Mouse (Mus musculus) left cerebral cortex, postnatal 10 days (tissue): ENCODE results near the gene Kcnj9. TPM values are rescaled to one million over a fixed set of nuclear protein-coding genes. Genes with fewer than 3 reads are reported as not detected.
A peak's percentile ranks its signal among the peaks of the same experiment; 100 is the strongest.

Source experiments
- DNase-seq, 2 experiments: peaks; one replicate each; pipeline ENCODE4 v3.0.0; 2021 to 2022; ENCODE audit warnings: low spot score in 2 of 2, mixed read lengths in 1 of 2; ENCODE audit errors: extremely low spot score in 1 of 2
- intact Hi-C: fragments of 180-260 bp; cut with DNase I; formaldehyde crosslinking; loops from one replicate; pipeline ENCODE4 v1.15.1; 2025
- total RNA-seq, 2 experiments: library from RNA; stranded (reverse); gene quantifications; 2 replicates each; pipeline ENCODE4 v1.2.3; 2021

Gene Kcnj9
- total RNA-seq, 2 experiments from 2014 or later: 77.8 to 84.5 TPM

GRCm38 (mm10) chr1:172317946-172318345, 11.2 kb downstream of the Kcnj9 start:
- DNase-seq: peak in 1 of 2 experiments; percentile 45
- intact Hi-C loops: no loop called here

- intact Hi-C loops: no loop called here
- DNase-seq: peak in 1 of 2 experiments; percentile 38
Observed at GRCm38 (mm10) chr1:172317431-172317830, 11.7 kb downstream of the Kcnj9 start.

GRCm38 (mm10) chr1:172314911-172315310, 14.2 kb downstream of the Kcnj9 start:
- intact Hi-C loops: loop anchor here (5.0 kb wide), 2 partner anchors 153 to 268 kb away; no protein-coding TSS in a partner anchor
- DNase-seq: peak; percentile 9 to 44

- intact Hi-C loops: loop anchor here (5.0 kb wide), 2 partner anchors 152 to 267 kb away; no protein-coding TSS in a partner anchor
- peak; percentile 19 to 47 for DNase-seq
Observed at GRCm38 (mm10) chr1:172313613-172314411, 15.3 kb downstream of the Kcnj9 start.

- intact Hi-C loops: loop anchor here (5.0 kb wide), 2 partner anchors 151 to 266 kb away; no protein-coding TSS in a partner anchor
- peak; percentile 62 to 73 for DNase-seq
Observed at GRCm38 (mm10) chr1:172312768-172313561, 16.2 kb downstream of the Kcnj9 start.

GRCm38 (mm10) chr1:172311921-172312767, 17.0 kb downstream of the Kcnj9 start:
- peak; percentile 61 to 93 for DNase-seq
- intact Hi-C loops: loop anchor here (1.0 to 5.0 kb wide), 5 partner anchors 105 to 265 kb away; partner anchors contain the start of genes Dcaf8 and Pea15a

- intact Hi-C loops: loop anchor here (1.0 to 5.0 kb wide), 5 partner anchors 105 to 264 kb away; partner anchors contain the start of genes Dcaf8 and Pea15a
- peak; percentile 48 to 87 for DNase-seq
Observed at GRCm38 (mm10) chr1:172311248-172311906, 17.7 kb downstream of the Kcnj9 start.

- peak; percentile 93 for DNase-seq
- intact Hi-C loops: loop anchor here (2.0 to 5.0 kb wide), 4 partner anchors 103 to 263 kb away; partner anchors contain the start of genes Dcaf8 and Pea15a
Observed at GRCm38 (mm10) chr1:172309699-172310398, 19.3 kb downstream of the Kcnj9 start.

GRCm38 (mm10) chr1:172308409-172308808, 20.7 kb downstream of the Kcnj9 start:
- intact Hi-C loops: no loop called here
- DNase-seq: peak in 1 of 2 experiments; percentile 61

- peak in 1 of 2 experiments; percentile 14 for DNase-seq
- intact Hi-C loops: no loop called here
Observed at GRCm38 (mm10) chr1:172307936-172308335, 21.2 kb downstream of the Kcnj9 start.

- peak in 1 of 2 experiments; percentile 8 for DNase-seq
- intact Hi-C loops: no loop called here
Observed at GRCm38 (mm10) chr1:172306885-172307284, 22.2 kb downstream of the Kcnj9 start.

- DNase-seq: no peak
- intact Hi-C loops: no loop called here
Observed at GRCm38 (mm10) chr1:172306196-172306595, 22.9 kb downstream of the Kcnj9 start.

- intact Hi-C loops: no loop called here
- DNase-seq: no peak
Observed at GRCm38 (mm10) chr1:172305635-172306034, 23.5 kb downstream of the Kcnj9 start.

- intact Hi-C loops: no loop called here
- DNase-seq: no peak
Observed at GRCm38 (mm10) chr1:172305153-172305552, 24.0 kb downstream of the Kcnj9 start.

- intact Hi-C loops: no loop called here
- DNase-seq: peak in 1 of 2 experiments; percentile 77
Observed at GRCm38 (mm10) chr1:172304443-172304842, 24.7 kb downstream of the Kcnj9 start.

- peak; percentile 10 to 89 for DNase-seq
- intact Hi-C loops: no loop called here
Observed at GRCm38 (mm10) chr1:172302851-172303250, 26.3 kb downstream of the Kcnj9 start.

GRCm38 (mm10) chr1:172302311-172302710, 26.8 kb downstream of the Kcnj9 start:
- intact Hi-C loops: no loop called here
- no peak for DNase-seq
